Mouse (Mus musculus): ENCODE results near the gene Zic5. TPM values are rescaled to one million over a fixed set of nuclear protein-coding genes. Genes with fewer than 3 reads are reported as not detected.
A peak's percentile ranks its signal among the peaks of the same experiment; 100 is the strongest.
"Not testable (repeated sequence)": the region's sequence is repeated elsewhere in the genome, so short reads cannot be mapped to it uniquely, and the experiment has no call there.

Zic5 gene
- polyA plus RNA-seq, 1 experiment from 2014 or later = not detected

DNA sequence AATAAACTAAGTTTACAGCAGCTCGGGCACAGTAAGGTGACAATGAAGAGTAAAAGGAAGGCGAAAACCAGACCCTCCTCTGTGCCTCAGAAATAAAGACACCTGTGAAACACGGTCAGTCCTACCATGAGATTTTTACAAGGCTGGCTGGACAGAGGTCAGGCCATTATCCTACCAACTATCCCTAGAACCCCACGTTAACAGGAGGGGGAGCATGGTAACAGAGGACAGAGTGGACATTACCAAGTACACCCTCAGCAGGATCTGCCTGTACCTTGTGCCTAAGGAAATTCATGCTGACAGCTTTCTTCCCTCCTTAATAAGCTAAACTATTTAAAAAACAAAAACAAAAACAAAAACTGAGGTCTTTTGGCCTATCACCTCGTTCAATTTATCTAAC is 5.3 kb downstream of the Zic5 start:
- TF ChIP-seq CTCF (IDR thresholded peaks at IDR 0.05; ENCODE audit: low read depth) (no peak), EP300 (optimal IDR thresholded peaks at IDR 0.05) (no peak)

DNA sequence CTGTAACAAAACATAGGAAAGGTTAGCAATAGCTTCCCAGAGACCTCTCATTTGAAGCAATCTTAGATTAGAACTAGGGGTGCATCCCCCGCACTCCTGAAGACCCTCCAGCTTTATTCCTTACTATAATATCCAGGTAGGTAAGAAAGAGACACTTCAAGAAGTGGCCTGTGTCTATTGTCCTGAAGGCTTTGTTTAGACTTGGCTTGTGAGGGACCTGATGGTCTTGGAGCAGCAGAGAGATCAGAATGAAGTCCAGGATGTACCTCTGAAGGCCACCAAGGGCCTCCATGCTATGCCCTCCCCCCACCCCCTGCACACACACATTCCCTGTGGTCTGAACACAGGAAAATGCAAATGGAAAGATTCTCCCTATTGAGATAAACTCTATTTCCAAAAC is 5.7 kb downstream of the Zic5 start:
- DNase-seq (ENCODE audit: low spot score) = no peak
- no peak overlapping the region for H3K4me3 ChIP-seq (ENCODE audit: low read depth, low read length)
- no peak for ATAC-seq (ENCODE audit: low FRiP score, low TSS enrichment)
- WGBS = 92% methylated on average over 1 of the region's 1 CpGs
- no peak overlapping the region for H3K9ac ChIP-seq (ENCODE audit: low read length)
- no peaks in the 10 kb centered on the region for H3K36me3 ChIP-seq (ENCODE audit: control insufficient read depth, insufficient read depth, low read length)
- TF ChIP-seq EP300 (optimal IDR thresholded peaks at IDR 0.05) = no peak
- no peak for TF ChIP-seq CTCF (IDR thresholded peaks at IDR 0.05; ENCODE audit: low read depth)
- no peaks in the 10 kb centered on the region for H3K9me3 ChIP-seq (ENCODE audit: control insufficient read depth, low read length)
- no peak overlapping the region for H3K27ac ChIP-seq (replicated peaks)
- H3K4me1 ChIP-seq (replicated peaks; ENCODE audit: control insufficient read depth, insufficient read depth) = peaks cover 3% of the 10 kb centered on the region
- no peak overlapping the region for H3K4me2 ChIP-seq (replicated peaks; ENCODE audit: low read depth)
- H3K27me3 ChIP-seq (ENCODE audit: control insufficient read depth, insufficient read depth, low read length) = peaks cover 19% of the 10 kb centered on the region; the same call in 1 of the 2 replicates

More for the DNA sequence above, 5.3 kb downstream of the Zic5 start:
- Histone ChIP-seq H3K27me3 (ENCODE audit: control insufficient read depth, insufficient read depth, low read length) (peaks cover 23% of the 10 kb centered on the region; the same call in 1 of the 2 replicates), H3K27ac (replicated peaks) (no peak overlapping the region), H3K4me1 (replicated peaks; ENCODE audit: control insufficient read depth, insufficient read depth) (peaks cover 3% of the 10 kb centered on the region), H3K36me3 (ENCODE audit: control insufficient read depth, insufficient read depth, low read length) (no peaks in the 10 kb centered on the region), H3K4me2 (replicated peaks; ENCODE audit: low read depth) (no peak overlapping the region), H3K4me3 (ENCODE audit: low read depth, low read length) (no peak overlapping the region), H3K9ac (ENCODE audit: low read length) (no peak overlapping the region), H3K9me3 (ENCODE audit: control insufficient read depth, low read length) (no peaks in the 10 kb centered on the region)
- no peak for ATAC-seq (ENCODE audit: low FRiP score, low TSS enrichment)
- no peak for DNase-seq (ENCODE audit: low spot score)
- 62% methylated on average over 5 of the region's 5 CpGs for WGBS

DNA sequence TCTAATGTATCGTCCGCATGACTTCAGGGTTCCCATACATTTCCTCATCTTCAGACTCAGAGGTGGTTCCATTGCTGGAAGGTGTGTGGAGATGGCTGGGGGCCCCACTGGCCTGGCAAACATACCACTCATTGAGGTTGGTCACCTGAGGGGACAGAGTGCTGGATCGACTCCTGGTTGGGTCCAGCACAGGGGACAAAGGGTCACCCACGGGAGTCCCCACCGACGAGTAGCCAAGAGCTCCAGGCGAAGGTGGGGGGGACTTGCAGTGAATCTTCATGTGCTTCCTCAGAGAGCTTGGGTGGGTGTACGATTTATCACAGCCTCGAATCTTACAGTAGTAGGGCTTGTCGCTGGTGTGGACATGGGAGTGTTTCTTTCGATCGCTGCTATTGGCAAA is 6.1 kb downstream of the Zic5 start:
- peaks cover 14% of the 10 kb centered on the region; the same call in 1 of the 2 replicates for H3K27me3 ChIP-seq (ENCODE audit: control insufficient read depth, insufficient read depth, low read length)
- not testable (repeated sequence) for H3K9me3 ChIP-seq (ENCODE audit: control insufficient read depth, low read length)
- 82% methylated on average over 6 of the region's 12 CpGs for WGBS

DNA sequence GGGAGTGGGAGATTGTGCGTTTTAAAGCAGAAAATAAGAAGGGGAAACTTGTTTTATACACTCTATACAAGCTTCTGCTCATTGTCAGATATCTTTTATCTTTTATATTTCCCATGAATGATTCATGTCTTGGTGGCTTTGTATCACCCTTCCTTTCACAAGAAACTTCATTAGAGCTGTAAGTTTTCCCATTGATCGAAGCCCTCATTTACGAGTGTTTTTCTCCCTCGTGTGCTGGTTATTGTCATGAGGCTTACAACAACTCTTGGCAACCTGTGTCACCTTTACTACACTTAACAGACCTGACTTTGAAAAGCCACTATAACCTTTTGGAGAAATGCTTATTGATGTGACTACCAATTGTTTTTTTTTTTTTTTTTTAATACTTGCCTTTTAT is 9.9 kb downstream of the Zic5 start:
- H3K4me3 ChIP-seq (ENCODE audit: low read depth, low read length) = no peak overlapping the region
- H3K4me1 ChIP-seq (replicated peaks; ENCODE audit: control insufficient read depth, insufficient read depth) = no peaks in the 10 kb centered on the region
- DNase-seq (ENCODE audit: low spot score) (no peak), ATAC-seq (ENCODE audit: low FRiP score, low TSS enrichment) (no peak)
- no peaks in the 10 kb centered on the region for H3K36me3 ChIP-seq (ENCODE audit: control insufficient read depth, insufficient read depth, low read length)
- H3K4me2 ChIP-seq (replicated peaks; ENCODE audit: low read depth) = no peak overlapping the region
- H3K27me3 ChIP-seq (ENCODE audit: control insufficient read depth, insufficient read depth, low read length) = peaks cover 11% of the 10 kb centered on the region; the same call in 1 of the 2 replicates
- WGBS = 85% methylated on average over 4 of the region's 4 CpGs
- H3K27ac ChIP-seq (replicated peaks) = no peak overlapping the region
- no peak for TF ChIP-seq CTCF (IDR thresholded peaks at IDR 0.05; ENCODE audit: low read depth)
- no peak for TF ChIP-seq EP300 (optimal IDR thresholded peaks at IDR 0.05)
- H3K9ac ChIP-seq (ENCODE audit: low read length) = no peak overlapping the region
- H3K9me3 ChIP-seq (ENCODE audit: control insufficient read depth, low read length) = no peaks in the 10 kb centered on the region

More for the DNA sequence above, 6.1 kb downstream of the Zic5 start:
- not testable (repeated sequence) for H3K4me2 ChIP-seq (replicated peaks; ENCODE audit: low read depth); H3K9ac ChIP-seq (ENCODE audit: low read length); H3K4me3 ChIP-seq (ENCODE audit: low read depth, low read length); H3K4me1 ChIP-seq (replicated peaks; ENCODE audit: control insufficient read depth, insufficient read depth); H3K27ac ChIP-seq (replicated peaks); DNase-seq (ENCODE audit: low spot score); ATAC-seq (ENCODE audit: low FRiP score, low TSS enrichment); H3K36me3 ChIP-seq (ENCODE audit: control insufficient read depth, insufficient read depth, low read length)

DNA sequence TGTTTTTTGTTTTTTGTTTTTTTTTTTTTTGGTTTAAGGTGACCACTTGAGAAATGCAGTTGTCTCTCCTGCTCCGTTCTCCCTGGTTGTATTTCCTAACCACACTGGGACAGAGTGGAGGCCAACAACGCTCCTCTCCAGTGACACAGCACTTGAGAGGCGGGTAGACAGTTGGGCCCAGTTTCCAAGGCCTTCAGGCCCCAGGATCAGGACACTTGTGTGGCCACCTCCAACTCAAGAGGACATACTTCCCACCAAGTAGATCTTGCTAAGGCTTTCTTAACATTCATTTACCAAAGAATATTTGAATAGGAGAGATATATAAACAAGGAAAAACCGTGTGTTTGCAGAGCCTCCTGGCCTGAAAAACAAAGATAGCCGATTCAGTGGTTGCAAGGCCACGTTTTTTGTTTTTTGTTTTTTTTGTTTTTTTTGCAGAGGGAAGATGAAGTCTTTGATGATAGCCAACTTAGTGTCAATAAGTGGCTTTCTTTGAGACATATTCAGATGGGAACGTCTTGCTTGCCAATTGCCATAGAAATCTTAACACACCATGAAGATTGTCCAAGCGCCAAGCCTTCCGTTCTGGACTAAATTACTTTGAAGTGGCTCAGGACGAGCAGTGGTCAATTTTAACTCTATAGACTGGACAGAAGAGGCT is 10.4 kb downstream of the Zic5 start:
- Histone ChIP-seq H3K36me3 (ENCODE audit: control insufficient read depth, insufficient read depth, low read length) (no peaks in the 10 kb centered on the region), H3K27me3 (ENCODE audit: control insufficient read depth, insufficient read depth, low read length) (peaks cover 14% of the 10 kb centered on the region; the same call in 1 of the 2 replicates), H3K4me2 (replicated peaks; ENCODE audit: low read depth) (no peak overlapping the region), H3K4me1 (replicated peaks; ENCODE audit: control insufficient read depth, insufficient read depth) (no peaks in the 10 kb centered on the region), H3K4me3 (ENCODE audit: low read depth, low read length) (no peak overlapping the region), H3K9me3 (ENCODE audit: control insufficient read depth, low read length) (no peaks in the 10 kb centered on the region), H3K9ac (ENCODE audit: low read length) (no peak overlapping the region), H3K27ac (replicated peaks) (no peak overlapping the region)
- ATAC-seq (ENCODE audit: low FRiP score, low TSS enrichment) (no peak), DNase-seq (ENCODE audit: low spot score) (no peak)
- TF ChIP-seq CTCF (IDR thresholded peaks at IDR 0.05; ENCODE audit: low read depth) = no peak
- no peak for TF ChIP-seq EP300 (optimal IDR thresholded peaks at IDR 0.05)
- WGBS = 63% methylated on average over 10 of the region's 10 CpGs

DNA sequence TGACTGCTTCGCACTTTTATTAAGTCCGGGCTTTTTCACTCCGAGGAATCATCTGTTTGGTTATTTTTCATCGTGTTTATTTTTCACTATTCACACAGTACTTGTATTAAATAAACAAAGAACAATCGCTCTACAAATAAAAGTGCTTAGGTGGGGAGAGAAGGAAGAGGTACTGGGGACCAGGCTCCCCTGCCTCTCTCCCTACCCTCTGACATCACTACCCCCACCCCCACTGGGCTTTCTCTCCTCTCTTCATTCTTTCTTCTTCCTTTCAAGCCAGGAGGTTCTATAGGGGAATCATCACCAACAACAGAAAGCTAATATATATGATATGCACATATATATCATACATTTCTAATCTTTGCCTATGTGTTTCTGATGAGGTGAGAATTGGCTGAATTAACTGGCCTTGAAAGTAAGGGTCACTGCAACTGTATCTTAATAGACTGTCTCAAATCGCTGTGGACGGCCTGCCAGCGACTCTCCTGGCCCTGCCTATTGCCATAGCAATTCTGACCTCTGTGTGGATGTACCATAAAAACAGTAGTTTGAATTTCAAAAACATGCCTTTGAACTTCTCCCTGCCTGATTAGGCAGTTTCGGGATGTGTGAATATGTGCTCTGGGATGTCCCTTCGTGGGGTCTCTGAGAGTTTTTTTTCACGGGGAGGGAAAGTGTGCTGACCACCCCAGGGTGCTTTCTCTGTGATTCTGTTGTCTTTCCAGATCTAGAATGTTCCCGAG is 11.3 kb downstream of the Zic5 start:
- WGBS = 23% methylated on average over 12 of the region's 12 CpGs
- no peak for DNase-seq (ENCODE audit: low spot score)
- Histone ChIP-seq H3K9ac (ENCODE audit: low read length) (no peak overlapping the region), H3K4me2 (replicated peaks; ENCODE audit: low read depth) (peak overlapping the region; percentile 45), H3K4me3 (ENCODE audit: low read depth, low read length) (peak overlapping the region; percentile 33), H3K4me1 (replicated peaks; ENCODE audit: control insufficient read depth, insufficient read depth) (no peaks in the 10 kb centered on the region), H3K9me3 (ENCODE audit: control insufficient read depth, low read length) (no peaks in the 10 kb centered on the region), H3K36me3 (ENCODE audit: control insufficient read depth, insufficient read depth, low read length) (no peaks in the 10 kb centered on the region), H3K27ac (replicated peaks) (no peak overlapping the region), H3K27me3 (ENCODE audit: control insufficient read depth, insufficient read depth, low read length) (peaks cover 17% of the 10 kb centered on the region; the same call in 1 of the 2 replicates)
- TF ChIP-seq CTCF (IDR thresholded peaks at IDR 0.05; ENCODE audit: low read depth) (no peak), EP300 (optimal IDR thresholded peaks at IDR 0.05) (no peak)
- no peak for ATAC-seq (ENCODE audit: low FRiP score, low TSS enrichment)

All from stomach, postnatal 0 days (tissue).